Mouse (Mus musculus): Measurements from ENCODE around the gene Gpc6. TPM values are rescaled to one million over a fixed set of nuclear protein-coding genes. Genes with fewer than 3 reads are reported as not detected.

Gpc6 gene
- polyA plus RNA-seq, 1 experiment, result 0.29 TPM

GRCm38 (mm10) chr14:117681321-117681921 is 756.3 kb downstream of the Gpc6 start:
- TF ChIP-seq POLR2A (IDR thresholded peaks at IDR 0.05; ENCODE audit: borderline replicate concordance, low read depth, low read length) (no peak), CTCF (IDR thresholded peaks at IDR 0.05; ENCODE audit: low read depth, low read length) (no peak)
- Histone ChIP-seq H3K4me3 (ENCODE audit: insufficient read depth, low read length) (no peak overlapping the region), H3K27ac (ENCODE audit: insufficient read depth, low read depth, low read length) (no peak overlapping the region), H3K4me1 (ENCODE audit: control insufficient read depth, insufficient read depth, low read length) (no peaks in the 10 kb centered on the region)

DNA sequence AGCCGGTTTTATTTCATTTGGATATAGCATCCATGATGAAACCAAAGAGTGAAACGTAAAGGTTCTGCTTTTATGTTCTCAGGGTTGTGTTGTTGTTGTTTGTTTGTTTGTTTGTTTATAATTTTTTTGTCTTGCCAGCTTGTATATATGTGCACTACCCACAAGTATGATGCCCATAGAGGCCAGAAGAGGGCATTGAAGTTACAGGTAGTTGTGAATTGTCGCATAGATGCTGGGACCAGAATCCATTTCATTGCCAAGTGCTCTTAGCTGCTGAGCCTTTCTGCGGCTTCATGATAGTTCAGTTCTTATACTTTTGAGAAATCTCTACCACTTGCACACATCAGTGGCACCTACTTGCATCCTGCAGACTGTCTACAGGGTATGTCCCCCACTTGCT is 758.0 kb downstream of the Gpc6 start:
- Histone ChIP-seq H3K27ac (ENCODE audit: insufficient read depth, low read depth, low read length) (no peak overlapping the region), H3K4me3 (ENCODE audit: insufficient read depth, low read length) (no peak overlapping the region), H3K4me1 (ENCODE audit: control insufficient read depth, insufficient read depth, low read length) (no peaks in the 10 kb centered on the region)
- TF ChIP-seq POLR2A (IDR thresholded peaks at IDR 0.05; ENCODE audit: borderline replicate concordance, low read depth, low read length), result no peak
- no peak for TF ChIP-seq CTCF (IDR thresholded peaks at IDR 0.05; ENCODE audit: low read depth, low read length)

GRCm38 (mm10) chr14:117689848-117690247 is 764.7 kb downstream of the Gpc6 start:
- Histone ChIP-seq H3K4me3 (ENCODE audit: insufficient read depth, low read length) (no peak overlapping the region), H3K4me1 (ENCODE audit: control insufficient read depth, insufficient read depth, low read length) (peaks cover 13% of the 10 kb centered on the region), H3K27ac (ENCODE audit: insufficient read depth, low read depth, low read length) (0 out of 2 replicates have a peak overlapping the region, but pooled peaks have one; percentile 17)
- TF ChIP-seq CTCF (IDR thresholded peaks at IDR 0.05; ENCODE audit: low read depth, low read length), result no peak

- Histone ChIP-seq H3K4me1 (ENCODE audit: control insufficient read depth, insufficient read depth, low read length) (peaks cover 1% of the 10 kb centered on the region), H3K4me3 (ENCODE audit: insufficient read depth, low read length) (no peak overlapping the region), H3K27ac (ENCODE audit: insufficient read depth, low read depth, low read length) (no peak overlapping the region)
- TF ChIP-seq CTCF (IDR thresholded peaks at IDR 0.05; ENCODE audit: low read depth, low read length), result no peak
- no peak for TF ChIP-seq POLR2A (IDR thresholded peaks at IDR 0.05; ENCODE audit: borderline replicate concordance, low read depth, low read length)
Measured at GRCm38 (mm10) chr14:117695565-117695964, 770.5 kb downstream of the Gpc6 start.

GRCm38 (mm10) chr14:117700670-117701280 is 775.7 kb downstream of the Gpc6 start:
- Histone ChIP-seq H3K4me1 (ENCODE audit: control insufficient read depth, insufficient read depth, low read length) (no peaks in the 10 kb centered on the region), H3K27ac (ENCODE audit: insufficient read depth, low read depth, low read length) (no peak overlapping the region), H3K4me3 (ENCODE audit: insufficient read depth, low read length) (no peak overlapping the region)
- no peak for TF ChIP-seq CTCF (IDR thresholded peaks at IDR 0.05; ENCODE audit: low read depth, low read length)
- no peak for TF ChIP-seq POLR2A (IDR thresholded peaks at IDR 0.05; ENCODE audit: borderline replicate concordance, low read depth, low read length)

- H3K4me1 ChIP-seq (ENCODE audit: control insufficient read depth, insufficient read depth, low read length), result peaks cover 3% of the 10 kb centered on the region; the same call in 1 of the 2 replicates
- TF ChIP-seq POLR2A (IDR thresholded peaks at IDR 0.05; ENCODE audit: borderline replicate concordance, low read depth, low read length), result no peak
- TF ChIP-seq CTCF (IDR thresholded peaks at IDR 0.05; ENCODE audit: low read depth, low read length), result no peak
- no peak overlapping the region for H3K4me3 ChIP-seq (ENCODE audit: insufficient read depth, low read length)
- no peak overlapping the region for H3K27ac ChIP-seq (ENCODE audit: insufficient read depth, low read depth, low read length)
Measured at GRCm38 (mm10) chr14:117708817-117709216, 783.7 kb downstream of the Gpc6 start.

DNA sequence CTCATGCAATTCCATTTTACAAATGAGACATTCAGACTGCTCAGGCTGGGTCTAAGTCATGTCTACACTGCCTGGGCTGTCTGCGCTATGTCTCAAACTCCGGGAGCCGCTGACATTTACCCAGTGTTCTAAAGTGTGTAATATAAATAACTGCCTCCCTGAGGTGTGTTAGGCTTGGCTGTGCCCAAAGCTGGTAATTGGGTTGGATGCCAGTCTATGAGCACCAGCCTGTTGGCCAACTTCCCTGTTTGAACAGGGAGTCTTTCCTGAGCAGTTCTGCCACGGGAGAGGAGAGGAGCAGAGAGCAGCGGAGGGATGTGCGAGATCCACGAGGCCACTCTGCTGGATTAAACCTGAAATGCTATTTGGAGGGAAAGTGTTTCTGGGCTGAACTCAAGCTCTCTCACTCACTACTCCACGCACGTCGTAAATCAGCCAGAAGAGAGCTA is 785.4 kb downstream of the Gpc6 start:
- 0 out of 2 replicates have a peak overlapping the region, but pooled peaks have one; percentile 34 for H3K4me3 ChIP-seq (ENCODE audit: insufficient read depth, low read length)
- TF ChIP-seq POLR2A (IDR thresholded peaks at IDR 0.05; ENCODE audit: borderline replicate concordance, low read depth, low read length), result no peak
- no peak for TF ChIP-seq CTCF (IDR thresholded peaks at IDR 0.05; ENCODE audit: low read depth, low read length)
- peaks cover 9% of the 10 kb centered on the region for H3K4me1 ChIP-seq (ENCODE audit: control insufficient read depth, insufficient read depth, low read length)
- no peak overlapping the region for H3K27ac ChIP-seq (ENCODE audit: insufficient read depth, low read depth, low read length)

DNA sequence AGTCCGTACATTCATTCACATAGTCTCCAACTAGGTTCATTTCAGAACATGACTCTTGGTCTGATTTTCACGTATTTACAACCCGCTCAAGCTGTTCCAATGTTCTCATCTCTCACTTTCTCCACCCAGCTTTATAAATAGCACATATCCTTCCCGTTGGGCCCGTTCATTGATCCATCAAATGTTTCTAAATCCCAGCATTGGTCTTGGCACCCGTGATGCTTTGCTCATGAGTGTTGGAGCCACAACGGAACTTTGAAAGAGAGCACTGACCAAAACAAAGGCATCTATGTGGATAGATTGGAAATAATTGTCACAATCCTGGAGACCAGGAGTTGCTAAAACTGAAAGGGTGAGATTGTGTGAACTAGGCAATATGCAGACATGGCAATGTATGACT is 787.2 kb downstream of the Gpc6 start:
- H3K4me1 ChIP-seq (ENCODE audit: control insufficient read depth, insufficient read depth, low read length), result peaks cover 9% of the 10 kb centered on the region
- TF ChIP-seq POLR2A (IDR thresholded peaks at IDR 0.05; ENCODE audit: borderline replicate concordance, low read depth, low read length) (no peak), CTCF (IDR thresholded peaks at IDR 0.05; ENCODE audit: low read depth, low read length) (no peak)
- no peak overlapping the region for H3K4me3 ChIP-seq (ENCODE audit: insufficient read depth, low read length)
- H3K27ac ChIP-seq (ENCODE audit: insufficient read depth, low read depth, low read length), result no peak overlapping the region

DNA sequence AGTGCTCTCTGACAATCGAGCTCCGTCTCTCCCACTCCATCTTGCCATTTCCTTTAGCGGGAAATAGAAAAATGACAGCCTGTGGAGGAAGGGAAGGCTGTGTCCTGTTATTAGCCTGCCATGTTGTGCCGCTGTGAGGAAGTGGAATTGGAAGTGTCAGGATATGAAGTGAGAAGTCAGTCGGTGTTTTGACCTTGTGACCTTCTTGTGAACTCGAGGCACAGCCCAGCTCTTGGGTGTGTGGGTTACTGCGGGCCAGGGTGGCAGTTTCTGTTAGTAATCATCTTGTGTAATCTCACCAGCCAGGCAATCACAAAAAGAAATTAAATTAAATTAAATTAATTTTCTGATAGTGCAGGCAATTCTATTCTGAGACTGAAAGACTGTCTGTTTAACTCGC is 789.0 kb downstream of the Gpc6 start:
- no peak overlapping the region for H3K4me3 ChIP-seq (ENCODE audit: insufficient read depth, low read length)
- no peak overlapping the region for H3K27ac ChIP-seq (ENCODE audit: insufficient read depth, low read depth, low read length)
- peaks cover 9% of the 10 kb centered on the region for H3K4me1 ChIP-seq (ENCODE audit: control insufficient read depth, insufficient read depth, low read length)
- TF ChIP-seq POLR2A (IDR thresholded peaks at IDR 0.05; ENCODE audit: borderline replicate concordance, low read depth, low read length), result no peak
- no peak for TF ChIP-seq CTCF (IDR thresholded peaks at IDR 0.05; ENCODE audit: low read depth, low read length)

- no peak overlapping the region for H3K4me3 ChIP-seq (ENCODE audit: insufficient read depth, low read length)
- peaks cover 6% of the 10 kb centered on the region for H3K4me1 ChIP-seq (ENCODE audit: control insufficient read depth, insufficient read depth, low read length)
- TF ChIP-seq CTCF (IDR thresholded peaks at IDR 0.05; ENCODE audit: low read depth, low read length) (no peak), POLR2A (IDR thresholded peaks at IDR 0.05; ENCODE audit: borderline replicate concordance, low read depth, low read length) (no peak)
- no peak overlapping the region for H3K27ac ChIP-seq (ENCODE audit: insufficient read depth, low read depth, low read length)
Measured at GRCm38 (mm10) chr14:117716305-117716704, 791.2 kb downstream of the Gpc6 start.

Data from bone marrow macrophage, adult 2 months (primary cell).